Mouse (Mus musculus) intestine, postnatal 0 days (tissue): ENCODE measurements at regions not wholly inside any gene's neighbourhood (a gene's known extent, or its start where the extent isn't known, plus 50 kb on each side); places are given as distances from the start of the nearest gene placed in this dataset.

Source experiments
- ATAC-seq: fragments of 200-750 bp; cut with Nextera tagmentation; 2 replicates; pipeline ENCODE4 v1.8.0; 2017; ENCODE audit warnings: mild to moderate bottlenecking, moderate TSS enrichment, moderate library complexity
- H3K27ac ChIP-seq: fragments of 300-500 bp; sonication (generic); 2 replicates; pipeline ENCODE4 v1.5.1; 2014; ENCODE audit warnings: mild to moderate bottlenecking, low read depth, low read length, moderate library complexity
- H3K27me3 ChIP-seq: fragments of 300-500 bp; sonication (generic); replicated peaks from 2 replicates; pipeline ENCODE4 v1.6.1; 2014; ENCODE audit warnings: low read length, mixed read lengths; ENCODE audit not compliant: control insufficient read depth, insufficient read depth
- H3K36me3 ChIP-seq: fragments of 300-500 bp; sonication (generic); 2 replicates; pipeline ENCODE4 v1.6.1; 2014; ENCODE audit warnings: mild to moderate bottlenecking, moderate library complexity; ENCODE audit not compliant: control insufficient read depth, insufficient read depth
- H3K4me1 ChIP-seq: fragments of 300-500 bp; sonication (generic); replicated peaks from 2 replicates; pipeline ENCODE4 v1.6.1; 2014; ENCODE audit warnings: antibody characterized with exemption, low read length, mixed read lengths; ENCODE audit not compliant: control insufficient read depth, insufficient read depth
- H3K4me2 ChIP-seq: fragments of 300-500 bp; sonication (generic); replicated peaks from 2 replicates; pipeline ENCODE4 v1.6.1; 2014; ENCODE audit warnings: low read depth, mild to moderate bottlenecking, moderate library complexity
- H3K4me3 ChIP-seq: fragments of 300-500 bp; sonication (generic); 2 replicates; pipeline ENCODE4 v1.5.1; 2014; ENCODE audit warnings: low read depth, low read length
- H3K9ac ChIP-seq: fragments of 300-500 bp; sonication (generic); 2 replicates; pipeline ENCODE4 v1.6.1; 2014; ENCODE audit warnings: mild to moderate bottlenecking, low read depth, low read length
- H3K9me3 ChIP-seq: fragments of 300-500 bp; sonication (generic); 2 replicates; pipeline ENCODE4 v1.6.1; 2016; ENCODE audit warnings: mixed run types; ENCODE audit not compliant: control insufficient read depth
- CTCF ChIP-seq: sonication (generic); IDR thresholded peaks from 2 replicates; pipeline ENCODE4 v1.5.1; 2016; ENCODE audit warnings: low read depth, mild to moderate bottlenecking, control low read depth, antibody characterized with exemption, moderate library complexity
- WGBS: fragments of 180-500 bp; shearing (Covaris S2); extraction: QIAGEN DNeasy Blood & Tissue Kit; methylation state at CpG from one replicate; pipeline ENCODE4 v1.1.7; 2014; 5-methylcytosine and 5-hydroxymethylcytosine counted together

GRCm38 (mm10) chr1:120814441-120814840, 212.2 kb downstream of the En1 start:
- TF ChIP-seq CTCF: no peak
- H3K4me3 ChIP-seq: no peak overlapping the region
- no peak overlapping the region for H3K27ac ChIP-seq
- no peak overlapping the region for H3K9ac ChIP-seq
- no peak for ATAC-seq
- no peaks in the 10 kb centered on the region for H3K36me3 ChIP-seq
- no peaks in the 10 kb centered on the region for H3K27me3 ChIP-seq
- no peaks in the 10 kb centered on the region for H3K4me1 ChIP-seq
- H3K9me3 ChIP-seq: no peaks in the 10 kb centered on the region
- no peak overlapping the region for H3K4me2 ChIP-seq
- WGBS: 80% methylated on average over 4 of the region's 4 CpGs

- no peak overlapping the region for H3K4me3 ChIP-seq
- H3K9me3 ChIP-seq: no peaks in the 10 kb centered on the region
- no peak overlapping the region for H3K27ac ChIP-seq
- H3K4me2 ChIP-seq: no peak overlapping the region
- ATAC-seq: no peak
- TF ChIP-seq CTCF: no peak
- no peaks in the 10 kb centered on the region for H3K36me3 ChIP-seq
- 46% methylated on average over 5 of the region's 5 CpGs for whole genome bisulfite sequencing
- H3K9ac ChIP-seq: no peak overlapping the region
- H3K4me1 ChIP-seq: no peaks in the 10 kb centered on the region
- H3K27me3 ChIP-seq: no peaks in the 10 kb centered on the region
Observed at GRCm38 (mm10) chr1:120816237-120816820, 214.1 kb downstream of the En1 start.

GRCm38 (mm10) chr1:120817563-120817962, 215.3 kb downstream of the En1 start:
- WGBS: 19% methylated on average over 1 of the region's 1 CpGs
- Histone ChIP-seq H3K27ac (no peak overlapping the region), H3K9ac (no peak overlapping the region)

GRCm38 (mm10) chr1:120831975-120832374, 229.8 kb downstream of the En1 start:
- Histone ChIP-seq H3K9me3 (no peaks in the 10 kb centered on the region), H3K9ac (no peak overlapping the region), H3K4me2 (no peak overlapping the region), H3K36me3 (no peaks in the 10 kb centered on the region), H3K4me1 (no peaks in the 10 kb centered on the region), H3K27me3 (no peaks in the 10 kb centered on the region), H3K27ac (no peak overlapping the region), H3K4me3 (no peak overlapping the region)
- WGBS: 53% methylated on average over 1 of the region's 1 CpGs
- no peak for TF ChIP-seq CTCF
- ATAC-seq: no peak

More at GRCm38 (mm10) chr1:120817563-120817962, 215.3 kb downstream of the En1 start:
- Histone ChIP-seq H3K4me1 (no peaks in the 10 kb centered on the region), H3K36me3 (no peaks in the 10 kb centered on the region), H3K4me3 (no peak overlapping the region), H3K9me3 (no peaks in the 10 kb centered on the region), H3K27me3 (no peaks in the 10 kb centered on the region), H3K4me2 (no peak overlapping the region)
- ATAC-seq: no peak
- TF ChIP-seq CTCF: no peak

GRCm38 (mm10) chr1:120842596-120842995, 240.4 kb downstream of the En1 start:
- WGBS: 69% methylated on average over 7 of the region's 7 CpGs
- no peak overlapping the region for H3K27ac ChIP-seq
- H3K9me3 ChIP-seq: no peaks in the 10 kb centered on the region
- TF ChIP-seq CTCF: no peak
- H3K9ac ChIP-seq: no peak overlapping the region
- no peak overlapping the region for H3K4me3 ChIP-seq
- H3K4me1 ChIP-seq: no peaks in the 10 kb centered on the region
- H3K36me3 ChIP-seq: no peaks in the 10 kb centered on the region
- H3K4me2 ChIP-seq: no peak overlapping the region
- H3K27me3 ChIP-seq: no peaks in the 10 kb centered on the region
- no peak for ATAC-seq

- 67% methylated on average over 2 of the region's 2 CpGs for WGBS
- no peak for ATAC-seq
- Histone ChIP-seq H3K4me3 (no peak overlapping the region), H3K9me3 (no peaks in the 10 kb centered on the region), H3K36me3 (no peaks in the 10 kb centered on the region), H3K27ac (no peak overlapping the region), H3K4me2 (no peak overlapping the region), H3K9ac (no peak overlapping the region), H3K27me3 (no peaks in the 10 kb centered on the region), H3K4me1 (no peaks in the 10 kb centered on the region)
- no peak for TF ChIP-seq CTCF
Observed at GRCm38 (mm10) chr1:120846146-120846545, 243.9 kb downstream of the En1 start.
